Mouse (Mus musculus) liver, embryonic 14.5 days (tissue): Measurements from ENCODE around the gene Gpr173. TPM values are rescaled to one million over a fixed set of nuclear protein-coding genes. Genes with fewer than 3 reads are reported as not detected.

Source experiments
- ATAC-seq: fragments of 200-750 bp; cut with Nextera tagmentation; 2 replicates; pipeline ENCODE4 v1.8.0; 2017; ENCODE audit warnings: moderate number of reproducible peaks, mild to moderate bottlenecking, moderate library complexity; ENCODE audit not compliant: insufficient read depth
- DNase-seq, 3 experiments: peaks; one replicate each; pipeline ENCODE4 v3.0.0-alpha.2; 2012 to 2013; ENCODE audit warnings: low read depth in 3 of 3, low spot score in 3 of 3
- H3K27ac ChIP-seq: fragments of 300-500 bp; sonication (generic); 2 replicates; pipeline ENCODE4 v1.5.1; 2014; ENCODE audit warnings: moderate library complexity, mild to moderate bottlenecking, control low read depth, inconsistent platforms
- H3K27me3 ChIP-seq: fragments of 300-500 bp; sonication (generic); 2 replicates; pipeline ENCODE4 v1.6.1; 2014; ENCODE audit warnings: mild to moderate bottlenecking, low read length, moderate library complexity; ENCODE audit not compliant: control insufficient read depth, insufficient read depth
- H3K36me3 ChIP-seq: fragments of 300-500 bp; sonication (generic); replicated peaks from 2 replicates; pipeline ENCODE4 v1.6.1; 2014; ENCODE audit warnings: low read depth; ENCODE audit not compliant: control insufficient read depth, insufficient read depth
- H3K4me1 ChIP-seq, 2 experiments: fragments of 200-500 bp in 1 of 2; fragments of 300-500 bp in 1 of 2; sonication (generic) in 1 of 2; replicated peaks; 2 replicates each; pipeline ENCODE4 v1.6.1; 2012 to 2014; ENCODE audit warnings: antibody characterized with exemption in 1 of 2, inconsistent platforms in 1 of 2, low read length in 1 of 2; ENCODE audit not compliant: control insufficient read depth in 2 of 2, insufficient read depth in 2 of 2
- H3K4me2 ChIP-seq: fragments of 300-500 bp; sonication (generic); 2 replicates; pipeline ENCODE4 v1.6.1; 2014; ENCODE audit warnings: low read depth, mild to moderate bottlenecking, control low read depth, moderate library complexity
- H3K4me3 ChIP-seq, 2 experiments: fragments of 200-500 bp in 1 of 2; fragments of 300-500 bp in 1 of 2; sonication (generic) in 1 of 2; 2 replicates each; pipeline ENCODE4 v1.5.1; 2012 to 2014; ENCODE audit warnings: low read depth in 2 of 2, low read length in 2 of 2, mild to moderate bottlenecking in 2 of 2, control low read depth in 1 of 2, inconsistent platforms in 1 of 2, moderate library complexity in 1 of 2; ENCODE audit not compliant: insufficient read depth in 1 of 2
- H3K9ac ChIP-seq: fragments of 300-500 bp; sonication (generic); replicated peaks from 2 replicates; pipeline ENCODE4 v1.6.1; 2014; ENCODE audit warnings: mild to moderate bottlenecking, control low read depth, moderate library complexity
- H3K9me3 ChIP-seq: fragments of 300-500 bp; sonication (generic); 2 replicates; pipeline ENCODE4 v1.6.1; 2016; ENCODE audit warnings: low read length, mixed read lengths; ENCODE audit not compliant: control insufficient read depth
- CTCF ChIP-seq: IDR thresholded peaks from 2 replicates; pipeline ENCODE4 v1.5.1; 2016; ENCODE audit warnings: antibody characterized with exemption, low read depth, control low read depth
- EP300 ChIP-seq: IDR thresholded peaks from 2 replicates; pipeline ENCODE4 v1.6.1; 2016; ENCODE audit warnings: antibody characterized with exemption, low read depth
- WGBS: fragments of 180-500 bp; shearing (Covaris S2); extraction: QIAGEN DNeasy Blood & Tissue Kit; methylation state at CpG from one replicate; pipeline ENCODE4 v1.1.7; 2014; ENCODE audit not compliant: insufficient replicate concordance; 5-methylcytosine and 5-hydroxymethylcytosine counted together
- polyA plus RNA-seq, 2 experiments: library from polyadenylated mRNA; depleted of rRNA in 1 of 2; stranded (reverse) in 1 of 2; unstranded in 1 of 2; fragments of >200 nt; fragmentation: Nextera tagmentation in 1 of 2; extraction: Ambion mirVana in 1 of 2; gene quantifications; 2 replicates each; pipeline versions ENCODE4 v1.2.1 to v1.2.3; 2012 to 2014

The Gpr173 gene
- polyA plus RNA-seq, 2 experiments: 0.10 to 0.20 TPM

GRCm38 (mm10) chrX:152326996-152327688 lies 41.4 kb downstream of the Gpr173 start, which contains the start of gene Kantr:
TSS of gene Kantr (minus strand) at chrX:152327495.
- Histone ChIP-seq H3K9ac (peak within 1 kb of the TSS; percentile 65), H3K36me3 (no peaks in the 10 kb centered on the region), H3K4me2 (peak within 1 kb of the TSS; percentile 73), H3K27me3 (no peaks in the 10 kb centered on the region), H3K9me3 (no peaks in the 10 kb centered on the region), H3K4me1 (peaks cover 0 to 6% of the 10 kb centered on the region in 2 experiments; a peak in 1 of 4 replicates), H3K27ac (no peak within 1 kb of the TSS), H3K4me3 (peak within 1 kb of the TSS; percentile 67 to 91)
- ATAC-seq (peak; percentile 100), DNase-seq (peak; percentile 74 to 78 (median 77))
- 7% methylated on average over 29 of the region's 29 CpGs for WGBS
- TF ChIP-seq EP300 (no peak), CTCF (no peak)

- H3K9ac ChIP-seq: no peak overlapping the region
- no peak for DNase-seq
- 53% methylated on average over 1 of the region's 1 CpGs for WGBS
- H3K4me3 ChIP-seq: no peak overlapping the region
- TF ChIP-seq CTCF: peak; percentile 45; the same call in 1 of the 2 replicates
- TF ChIP-seq EP300: no peak
- ATAC-seq: no peak
- H3K27me3 ChIP-seq: no peaks in the 10 kb centered on the region
- no peaks in the 10 kb centered on the region for H3K36me3 ChIP-seq
- H3K27ac ChIP-seq: no peak overlapping the region
- H3K4me1 ChIP-seq: peaks cover 0 to 6% of the 10 kb centered on the region in 2 experiments; a peak in 2 of 4 replicates
- no peak overlapping the region for H3K4me2 ChIP-seq
- no peaks in the 10 kb centered on the region for H3K9me3 ChIP-seq
Measured at GRCm38 (mm10) chrX:152323584-152323983, 44.9 kb downstream of the Gpr173 start.

DNA sequence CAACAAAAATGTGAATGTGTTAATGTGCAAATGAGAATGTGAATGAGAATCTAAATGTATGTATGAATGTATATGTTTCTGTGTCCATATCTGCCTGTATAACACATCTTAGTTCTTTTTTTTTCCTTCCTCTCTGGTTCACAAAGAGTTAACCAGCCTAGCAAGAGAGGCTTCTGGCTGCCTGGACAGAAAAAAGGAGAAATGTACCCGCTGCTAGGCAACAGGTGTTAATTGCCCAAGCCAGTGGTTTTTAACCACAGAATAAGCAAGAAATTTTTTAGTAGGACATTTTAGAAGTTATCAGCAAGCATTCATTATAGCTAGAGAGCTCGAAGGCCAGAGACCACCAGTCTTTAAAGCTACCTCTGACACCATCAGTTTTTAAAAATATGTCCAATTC lies 45.7 kb downstream of the Gpr173 start:
- Histone ChIP-seq H3K27ac (no peak overlapping the region), H3K27me3 (no peaks in the 10 kb centered on the region), H3K9me3 (no peaks in the 10 kb centered on the region), H3K4me1 (peaks cover 0 to 3% of the 10 kb centered on the region in 2 experiments; a peak in 2 of 4 replicates), H3K4me2 (no peak overlapping the region), H3K4me3 (no peak overlapping the region), H3K36me3 (no peaks in the 10 kb centered on the region), H3K9ac (no peak overlapping the region)
- 20% methylated on average over 2 of the region's 2 CpGs for WGBS
- no peak for DNase-seq
- no peak for ATAC-seq
- no peak for TF ChIP-seq CTCF
- TF ChIP-seq EP300: no peak

DNA sequence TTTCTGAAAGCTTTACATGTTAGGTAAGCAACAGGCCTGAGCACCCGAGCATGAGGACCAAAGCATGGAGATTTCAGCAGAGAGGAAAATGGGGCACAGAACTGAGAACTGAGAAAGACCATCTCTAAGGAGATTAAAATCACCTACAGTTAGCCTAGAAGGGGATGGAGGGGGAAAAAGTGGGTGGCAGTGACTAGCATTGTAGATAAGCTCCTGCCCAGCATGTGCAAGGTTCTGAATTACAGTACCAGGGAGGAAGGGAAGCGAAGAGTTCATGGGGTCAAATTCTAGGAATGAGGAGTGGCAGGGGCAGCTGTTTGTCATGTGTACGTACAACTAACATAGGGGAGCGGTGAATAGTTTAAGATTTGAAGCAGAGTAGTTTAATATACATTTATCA lies 48.0 kb downstream of the Gpr173 start:
- no peak overlapping the region for H3K4me3 ChIP-seq
- ATAC-seq (no peak), DNase-seq (no peak)
- H3K9me3 ChIP-seq: no peaks in the 10 kb centered on the region
- no peaks in the 10 kb centered on the region for H3K36me3 ChIP-seq
- no peak overlapping the region for H3K27ac ChIP-seq
- 60% methylated on average over 4 of the region's 4 CpGs for WGBS
- no peak overlapping the region for H3K4me2 ChIP-seq
- H3K9ac ChIP-seq: no peak overlapping the region
- H3K4me1 ChIP-seq: no peaks in the 10 kb centered on the region; a peak in 1 of 4 replicates
- no peaks in the 10 kb centered on the region for H3K27me3 ChIP-seq
- no peak for TF ChIP-seq EP300
- no peak for TF ChIP-seq CTCF

- DNase-seq (peak; percentile 55 to 63 (median 58)), ATAC-seq (peak; percentile 78)
- H3K9ac ChIP-seq: no peak overlapping the region
- H3K27ac ChIP-seq: peak overlapping the region; percentile 69
- WGBS: 31% methylated on average over 2 of the region's 2 CpGs
- peaks cover 15 to 21% of the 10 kb centered on the region in 2 experiments for H3K4me1 ChIP-seq
- TF ChIP-seq CTCF: peak; percentile 65
- no peak for TF ChIP-seq EP300
- H3K9me3 ChIP-seq: no peaks in the 10 kb centered on the region
- no peaks in the 10 kb centered on the region for H3K36me3 ChIP-seq
- H3K27me3 ChIP-seq: no peaks in the 10 kb centered on the region
- peak overlapping the region; percentile 25 for H3K4me2 ChIP-seq
- no peak overlapping the region for H3K4me3 ChIP-seq
Measured at GRCm38 (mm10) chrX:152307942-152308341, 60.6 kb downstream of the Gpr173 start.
